8 mouse cellular contexts compared by ENCODE assay signal in the genomic region with DNA sequence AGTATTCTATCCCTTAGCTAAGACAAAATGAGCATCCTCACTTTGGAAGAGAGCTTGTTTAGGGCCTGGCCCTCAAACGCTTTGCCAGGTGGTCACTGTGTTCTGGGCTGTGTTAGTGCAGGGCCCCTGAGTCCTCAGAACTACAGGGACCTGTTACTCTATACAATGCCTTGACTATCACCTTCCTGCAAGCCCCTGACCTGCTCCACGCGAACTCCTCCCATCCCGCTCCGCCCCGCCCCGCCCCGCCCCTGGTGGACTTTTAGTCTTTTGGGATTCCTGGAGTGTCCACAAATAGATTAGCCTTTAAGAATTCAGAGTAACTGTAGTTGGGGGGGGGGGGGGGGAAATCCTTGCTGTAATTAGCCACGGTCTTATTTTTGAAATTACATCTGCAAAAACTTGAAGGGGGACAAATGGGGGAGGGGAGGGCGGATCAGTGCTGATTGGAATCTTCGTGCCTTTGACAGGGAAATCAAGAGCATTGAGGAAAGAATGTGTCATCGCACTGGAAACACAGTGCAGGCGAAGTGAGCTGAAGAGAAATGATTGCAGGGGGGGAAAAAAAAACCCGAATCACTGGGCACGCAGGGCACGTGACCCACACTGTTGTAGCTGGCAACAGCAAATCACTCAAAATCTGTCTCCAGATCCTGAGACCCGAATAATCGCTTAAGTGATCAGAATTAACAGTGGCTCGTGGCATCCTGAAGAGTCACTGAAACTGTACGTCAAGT. TPM values are rescaled to one million over a fixed set of nuclear protein-coding genes. Genes with fewer than 3 reads are reported as not detected.
DNase-seq lines count a peak whose midpoint lies in the region; ATAC-seq and TF ChIP-seq lines count a peak whose summit lies in the region.

No protein-coding gene starts in this region.

- no peaks in the 10 kb centered on the region for H3K27me3 ChIP-seq in embryonic facial prominence, embryonic 11.5 days (ENCODE audit: control insufficient read depth, insufficient read depth, low read length)
- no peaks in the 10 kb centered on the region for H3K27me3 ChIP-seq in kidney, embryonic 15.5 days
- H3K27me3 ChIP-seq in myocyte (ENCODE audit: control insufficient read depth, insufficient read depth, insufficient read length): no peaks in the 10 kb centered on the region

- H3K4me1 ChIP-seq in embryonic facial prominence, embryonic 11.5 days (ENCODE audit: control insufficient read depth, insufficient read depth, low read length): no peaks in the 10 kb centered on the region
- H3K4me1 ChIP-seq in kidney, embryonic 15.5 days: peaks cover 16% of the 10 kb centered on the region

- H3K9me3 ChIP-seq in embryonic facial prominence, embryonic 11.5 days (replicated peaks; ENCODE audit: control insufficient read depth, low read length): no peaks in the 10 kb centered on the region
- H3K9me3 ChIP-seq in kidney, embryonic 15.5 days (replicated peaks): no peaks in the 10 kb centered on the region

- no peaks in the 10 kb centered on the region for H3K36me3 ChIP-seq in embryonic facial prominence, embryonic 11.5 days (replicated peaks; ENCODE audit: control insufficient read depth, insufficient read depth, low read depth, low read length)
- no peaks in the 10 kb centered on the region for H3K36me3 ChIP-seq in kidney, embryonic 15.5 days
- H3K36me3 ChIP-seq in myocyte (ENCODE audit: control insufficient read depth, insufficient read depth): no peaks in the 10 kb centered on the region

- H3ac ChIP-seq in myocyte (ENCODE audit: control insufficient read depth, insufficient read length): no peak overlapping the region

- peak overlapping the region; percentile 32 for H3K4me2 ChIP-seq in embryonic facial prominence, embryonic 11.5 days (ENCODE audit: low read depth, low read length)
- H3K4me2 ChIP-seq in kidney, embryonic 15.5 days: peak overlapping the region; percentile 55
- H3K4me2 ChIP-seq in myocyte (ENCODE audit: low read depth): peak overlapping the region; percentile 70

- WGBS in embryonic facial prominence, embryonic 11.5 days: 9% methylated on average over 20 of the region's 20 CpGs
- WGBS in kidney, embryonic 15.5 days: 8% methylated on average over 20 of the region's 20 CpGs

- TF ChIP-seq POLR2A in myocyte (IDR thresholded peaks at IDR 0.05; ENCODE audit: insufficient read length, low read depth): no peak

- no peak overlapping the region for H3K4me3 ChIP-seq in embryonic facial prominence, embryonic 11.5 days (ENCODE audit: low read depth, low read length)
- peak overlapping the region; percentile 24 for H3K4me3 ChIP-seq in kidney, embryonic 15.5 days (replicated peaks)
- no peak overlapping the region for H3K4me3 ChIP-seq in myocyte

- DNase-seq in kidney, adult 18-20 months: peak; percentile 45
- DNase-seq in kidney, postnatal 14 days: no peak
- DNase-seq in embryonic facial prominence, embryonic 11.5 days (ENCODE audit: low spot score): peak; percentile 46
- no peak for DNase-seq in layer of hippocampus, adult 9-11 months
- DNase-seq in spleen, adult 12 weeks (ENCODE audit: low spot score): no peak
- DNase-seq in frontal cortex, postnatal 10 days (ENCODE audit: low spot score in 2 of 2): no peak

- ATAC-seq in embryonic facial prominence, embryonic 11.5 days (replicated peaks; ENCODE audit: insufficient number of reproducible peaks, low FRiP score, low TSS enrichment, low read depth): no peak
- ATAC-seq in kidney, embryonic 15.5 days (replicated peaks; ENCODE audit: low FRiP score): peak; percentile 66

- H3K27ac ChIP-seq in embryonic facial prominence, embryonic 11.5 days (replicated peaks; ENCODE audit: low read depth, low read length): no peak overlapping the region
- no peak overlapping the region for H3K27ac ChIP-seq in kidney, embryonic 15.5 days

- no peaks in the 10 kb centered on the region for H3K79me2 ChIP-seq in myocyte (ENCODE audit: control insufficient read depth, insufficient read depth)

- no peak overlapping the region for H3K9ac ChIP-seq in embryonic facial prominence, embryonic 11.5 days (replicated peaks; ENCODE audit: low read length)
- H3K9ac ChIP-seq in kidney, embryonic 15.5 days: no peak overlapping the region

TF ChIP-seq in myocyte, 11 proteins besides CTCF, POLR2A, EP300 and RAD21:
- TF ChIP-seq USF1 (IDR thresholded peaks at IDR 0.05; ENCODE audit: low read depth): peak; percentile 82
- no peak for TF ChIP-seq POLR2AphosphoS2 (IDR thresholded peaks at IDR 0.05; ENCODE audit: insufficient read length, low read depth)
TF ChIP-seq in myocyte: peak in this region for 1.

RNA-seq across cellular contexts. Expression of a gene that starts 6.5 kb away (rescaled TPM):
- polyA plus RNA-seq in embryonic facial prominence, embryonic 11.5 days (2014; fragmentation: Nextera tagmentation; extraction: Ambion mirVana): 57.6 and 61.5 TPM in 2 replicates
- polyA plus RNA-seq in kidney, embryonic 15.5 days (2015; fragmentation: Nextera tagmentation; extraction: Ambion mirVana): 50.1 and 54.9 TPM in 2 replicates
- polyA plus RNA-seq in myocyte (2012; fragmentation: generic; extraction: Trizol): 95.3 TPM

RNA-seq across cellular contexts. Expression of a gene that starts 44.3 kb away (rescaled TPM):
- polyA plus RNA-seq in embryonic facial prominence, embryonic 11.5 days (2014; fragmentation: Nextera tagmentation; extraction: Ambion mirVana): 37.4 and 38.7 TPM in 2 replicates
- 35.0 and 36.1 TPM in 2 replicates for polyA plus RNA-seq in kidney, embryonic 15.5 days (2015; fragmentation: Nextera tagmentation; extraction: Ambion mirVana)
- 40.9 TPM for polyA plus RNA-seq in myocyte (2012; fragmentation: generic; extraction: Trizol)

RNA-seq across cellular contexts. Expression of a gene that starts 44.4 kb away (rescaled TPM):
- polyA plus RNA-seq in embryonic facial prominence, embryonic 11.5 days (2014; fragmentation: Nextera tagmentation; extraction: Ambion mirVana): 1.2 and 1.7 TPM in 2 replicates
- 3.1 and 3.6 TPM in 2 replicates for polyA plus RNA-seq in kidney, embryonic 15.5 days (2015; fragmentation: Nextera tagmentation; extraction: Ambion mirVana)
- polyA plus RNA-seq in myocyte (2012; fragmentation: generic; extraction: Trizol): 4.7 TPM

Comparison
In these comparisons a context has a peak if more than half of its experiments do, and no peak if none do; other contexts are left out.
1. DNase-seq: peak in kidney, adult 18-20 months (single experiment) and embryonic facial prominence, embryonic 11.5 days (single experiment); none in kidney, postnatal 14 days (single experiment), layer of hippocampus, adult 9-11 months (single experiment), spleen, adult 12 weeks (single experiment) and frontal cortex, postnatal 10 days (0 of 2).
2. Peak in every context shown above with its lines, with median percentiles within 50 percentile points of each other: H3K4me2 ChIP-seq.